Mouse (Mus musculus) forebrain, postnatal 0 days (tissue): ENCODE results near the gene Fmr1. TPM values are rescaled to one million over a fixed set of nuclear protein-coding genes. Genes with fewer than 3 reads are reported as not detected.

ENCODE experiments used
- ATAC-seq: fragments of 200-750 bp; cut with Nextera tagmentation; 2 replicates; pipeline ENCODE4 v1.8.0; 2017; ENCODE audit warnings: mild to moderate bottlenecking, moderate library complexity
- DNase-seq: peaks from one replicate; pipeline ENCODE4 v3.0.0-alpha.2; 2015
- H3K27ac ChIP-seq: fragments of 300-500 bp; sonication (generic); 2 replicates; pipeline ENCODE4 v1.5.1; 2014; ENCODE audit warnings: low read depth, mild to moderate bottlenecking, antibody characterized with exemption, low read length, moderate library complexity, mixed read lengths
- H3K27me3 ChIP-seq: fragments of 300-500 bp; sonication (generic); 2 replicates; pipeline ENCODE4 v1.6.1; 2014; ENCODE audit warnings: mild to moderate bottlenecking, low read length, mixed read lengths; ENCODE audit not compliant: insufficient read depth
- H3K36me3 ChIP-seq: fragments of 300-500 bp; sonication (generic); 2 replicates; pipeline ENCODE4 v1.6.1; 2014; ENCODE audit warnings: mild to moderate bottlenecking, moderate library complexity; ENCODE audit not compliant: insufficient read depth
- H3K4me1 ChIP-seq: fragments of 300-500 bp; sonication (generic); 2 replicates; pipeline ENCODE4 v1.6.1; 2014; ENCODE audit warnings: antibody characterized with exemption; ENCODE audit not compliant: insufficient read depth
- H3K4me2 ChIP-seq: fragments of 300-500 bp; sonication (generic); 2 replicates; pipeline ENCODE4 v1.6.1; 2014; ENCODE audit warnings: low read depth, mild to moderate bottlenecking, moderate library complexity
- H3K4me3 ChIP-seq: fragments of 300-500 bp; sonication (generic); 2 replicates; pipeline ENCODE4 v1.5.1; 2014; ENCODE audit warnings: low read depth, low read length, mixed read lengths
- H3K9ac ChIP-seq: fragments of 300-500 bp; sonication (generic); 2 replicates; pipeline ENCODE4 v1.6.1; 2014; ENCODE audit warnings: mild to moderate bottlenecking
- H3K9me3 ChIP-seq: fragments of 300-500 bp; sonication (generic); 2 replicates; pipeline ENCODE4 v1.6.1; 2016; ENCODE audit warnings: low read length
- CTCF ChIP-seq: sonication (generic); IDR thresholded peaks from 2 replicates; pipeline ENCODE4 v1.5.1; 2016; ENCODE audit warnings: antibody characterized with exemption, control low read depth, low read depth
- WGBS: fragments of 180-500 bp; shearing (Covaris S2); extraction: QIAGEN DNeasy Blood & Tissue Kit; methylation state at CpG from one replicate; pipeline ENCODE4 v1.1.7; 2014; 5-methylcytosine and 5-hydroxymethylcytosine counted together
- polyA plus RNA-seq: library from polyadenylated mRNA; unstranded; fragments of >200 nt; fragmentation: Nextera tagmentation; extraction: Ambion mirVana; gene quantifications from 2 replicates; pipeline ENCODE4 v1.2.1, GENCODE M21; 2015
- total RNA-seq: library from RNA; depleted of rRNA; stranded (reverse); fragments of >200 nt; gene quantifications from 2 replicates; pipeline ENCODE4 v1.2.3, GENCODE M21; 2014; rRNA removed

Fmr1 gene
- total and polyA plus RNA-seq, 2 experiments from 2014 or later, result 37.5 to 48.6 TPM

DNA sequence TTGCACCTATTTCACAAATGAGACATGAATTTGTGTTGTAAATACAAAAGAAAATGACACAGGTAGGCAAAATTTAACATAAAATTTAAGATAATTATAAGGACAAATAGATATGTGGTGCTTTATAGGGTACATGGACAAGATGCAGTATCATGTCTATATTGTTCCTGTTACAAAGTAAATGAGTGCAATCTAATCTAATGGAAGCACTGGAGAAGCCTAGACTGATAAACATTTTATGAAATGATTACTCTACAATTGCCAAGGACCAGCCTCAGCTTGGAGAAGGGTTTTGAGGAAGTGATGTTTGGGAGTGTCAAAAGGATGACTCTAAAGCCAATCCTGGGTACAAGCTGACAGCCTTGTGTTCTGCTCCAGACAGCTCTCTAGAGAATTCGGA is 58.6 kb downstream of the Fmr1 start:
- no peak for DNase-seq
- Histone ChIP-seq H3K4me3 (no peak overlapping the region), H3K36me3 (no peaks in the 10 kb centered on the region), H3K9ac (no peak overlapping the region), H3K4me1 (no peaks in the 10 kb centered on the region), H3K4me2 (no peak overlapping the region), H3K27ac (no peak overlapping the region), H3K9me3 (no peaks in the 10 kb centered on the region), H3K27me3 (no peaks in the 10 kb centered on the region)
- 65% methylated on average over 1 of the region's 1 CpGs for WGBS
- TF ChIP-seq CTCF, result no peak
- no peak for ATAC-seq

GRCm38 (mm10) chrX:68740088-68740487 is 61.7 kb downstream of the Fmr1 start:
- no peak for TF ChIP-seq CTCF
- 58% methylated on average over 2 of the region's 2 CpGs for WGBS
- H3K36me3 ChIP-seq, result no peaks in the 10 kb centered on the region
- no peak overlapping the region for H3K27ac ChIP-seq
- H3K4me1 ChIP-seq, result no peaks in the 10 kb centered on the region
- no peak overlapping the region for H3K4me3 ChIP-seq
- no peak for ATAC-seq
- DNase-seq, result no peak
- no peaks in the 10 kb centered on the region for H3K27me3 ChIP-seq
- no peaks in the 10 kb centered on the region for H3K9me3 ChIP-seq
- no peak overlapping the region for H3K9ac ChIP-seq
- no peak overlapping the region for H3K4me2 ChIP-seq

- 84% methylated on average over 15 of the region's 15 CpGs for WGBS
Observed at GRCm38 (mm10) chrX:68761606-68762005, 83.3 kb downstream of the Fmr1 start, which contains the start of gene Fmr1nb. TSS of gene Fmr1nb (plus strand) at chrX:68761839.

More at GRCm38 (mm10) chrX:68761606-68762005, 83.3 kb downstream of the Fmr1 start, which contains the start of gene Fmr1nb:
- no peak within 1 kb of the TSS for H3K4me2 ChIP-seq
- no peak within 1 kb of the TSS for H3K27ac ChIP-seq
- no peaks in the 10 kb centered on the region for H3K27me3 ChIP-seq
- TF ChIP-seq CTCF, result no peak
- no peak for DNase-seq
- no peak within 1 kb of the TSS for H3K4me3 ChIP-seq
- H3K4me1 ChIP-seq, result no peaks in the 10 kb centered on the region
- no peaks in the 10 kb centered on the region for H3K36me3 ChIP-seq
- no peaks in the 10 kb centered on the region for H3K9me3 ChIP-seq
- ATAC-seq, result no peak
- no peak within 1 kb of the TSS for H3K9ac ChIP-seq

Other genes starting within 250 kb of the Fmr1 start
- not detected in 2 replicates for gene Fmr1nb, start 83.3 kb downstream of the Fmr1 start, total RNA-seq
- gene Fmr1nb, start 83.3 kb downstream of the Fmr1 start, polyA plus RNA-seq, result 0.28 TPM in 1 of 2 replicates, not detected in the other
- 2.5 and 3.7 TPM in 2 replicates for gene Gm14698, start 142.6 kb downstream of the Fmr1 start, total RNA-seq
- gene Gm14698, start 142.6 kb downstream of the Fmr1 start, polyA plus RNA-seq, result 2.2 and 3.5 TPM in 2 replicates
- gene Gm6812, start 214.5 kb downstream of the Fmr1 start, total RNA-seq, result not detected in 2 replicates
- not detected in 2 replicates for gene Gm6812, start 214.5 kb downstream of the Fmr1 start, polyA plus RNA-seq